Mouse (Mus musculus): ENCODE data around the gene Otud6a. TPM values are rescaled to one million over a fixed set of nuclear protein-coding genes. Genes with fewer than 3 reads are reported as not detected.
"Not testable (repeated sequence)": the region's sequence is repeated elsewhere in the genome, so short reads cannot be mapped to it uniquely, and the experiment has no call there.

The Otud6a gene
- polyA plus RNA-seq, 1 experiment from 2014 or later: not detected

DNA sequence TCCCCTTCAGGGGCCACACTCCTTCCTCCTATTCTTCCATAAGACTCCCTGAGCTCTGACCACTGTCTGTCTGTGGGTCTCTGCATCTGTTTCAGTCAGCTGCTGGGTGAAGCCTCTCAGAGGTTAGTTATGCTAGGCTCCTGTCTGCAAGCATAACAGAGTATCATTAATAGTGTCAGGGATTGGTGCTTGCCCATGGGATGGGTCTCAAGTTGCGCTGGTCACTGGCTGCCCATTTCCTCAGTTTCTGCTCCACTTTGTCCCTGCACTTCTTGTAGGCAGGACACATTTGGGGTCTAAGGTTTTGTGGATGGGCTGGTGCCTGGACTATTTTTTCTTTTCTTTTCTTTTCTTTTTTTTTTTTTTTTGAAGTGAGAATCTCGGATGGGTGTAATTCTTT is 13.8 kb downstream of the Otud6a start, which contains the start of gene Awat2:
TSS of gene Awat2 (minus strand) at position 101 of the 400 bp plus-strand sequence.
- not testable (repeated sequence) for ATAC-seq (ENCODE audit: insufficient number of reproducible peaks, insufficient read depth, low FRiP score, low read depth); H3K4me3 ChIP-seq (ENCODE audit: low read depth, low read length); H3K36me3 ChIP-seq (ENCODE audit: control insufficient read depth, insufficient read depth, low read length); H3K4me2 ChIP-seq (replicated peaks; ENCODE audit: low read depth, low read length); H3K27me3 ChIP-seq (ENCODE audit: control insufficient read depth, insufficient read depth, low read length); H3K4me1 ChIP-seq (ENCODE audit: control insufficient read depth, insufficient read depth, low read length); H3K27ac ChIP-seq (ENCODE audit: low read length); H3K9ac ChIP-seq (replicated peaks; ENCODE audit: low read depth, low read length); H3K9me3 ChIP-seq (ENCODE audit: control insufficient read depth, low read depth, low read length)
- WGBS: 96% methylated on average over 2 of the region's 2 CpGs

- Histone ChIP-seq H3K27me3 (ENCODE audit: control insufficient read depth, insufficient read depth, low read length) (no peaks in the 10 kb centered on the region), H3K4me3 (ENCODE audit: low read depth, low read length) (no peak overlapping the region), H3K27ac (ENCODE audit: low read length) (no peak overlapping the region), H3K4me1 (ENCODE audit: control insufficient read depth, insufficient read depth, low read length) (no peaks in the 10 kb centered on the region), H3K4me2 (replicated peaks; ENCODE audit: low read depth, low read length) (no peak overlapping the region), H3K9me3 (ENCODE audit: control insufficient read depth, low read depth, low read length) (no peaks in the 10 kb centered on the region), H3K9ac (replicated peaks; ENCODE audit: low read depth, low read length) (no peak overlapping the region), H3K36me3 (ENCODE audit: control insufficient read depth, insufficient read depth, low read length) (no peaks in the 10 kb centered on the region)
- whole genome bisulfite sequencing: 90% methylated on average over 7 of the region's 7 CpGs
- no peak for ATAC-seq (ENCODE audit: insufficient number of reproducible peaks, insufficient read depth, low FRiP score, low read depth)
Observed at GRCm38 (mm10) chrX:100443532-100443931, 14.7 kb downstream of the Otud6a start.

DNA sequence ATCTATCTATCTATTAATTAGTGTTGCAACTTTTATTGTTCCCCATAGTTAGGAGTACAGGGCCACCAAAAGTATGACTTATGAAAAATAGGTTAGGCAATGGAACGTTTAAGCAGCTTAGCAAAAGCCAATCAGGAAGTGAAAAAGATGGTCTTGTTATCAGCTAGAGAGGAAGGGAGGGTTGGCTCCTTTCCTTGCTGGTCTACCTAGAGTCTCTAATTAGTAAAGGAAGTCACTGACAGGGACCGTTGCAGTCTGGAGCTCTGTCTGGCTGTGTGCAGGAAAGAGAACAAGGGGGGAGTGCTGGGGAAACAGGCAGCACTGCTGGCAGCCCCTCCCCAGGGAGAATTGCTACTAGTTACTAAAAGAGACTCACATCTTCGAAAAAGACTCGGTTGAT is 39.2 kb downstream of the Otud6a start:
- H3K9me3 ChIP-seq (ENCODE audit: control insufficient read depth, low read depth, low read length): no peaks in the 10 kb centered on the region
- no peak overlapping the region for H3K4me2 ChIP-seq (replicated peaks; ENCODE audit: low read depth, low read length)
- no peaks in the 10 kb centered on the region for H3K27me3 ChIP-seq (ENCODE audit: control insufficient read depth, insufficient read depth, low read length)
- no peak for ATAC-seq (ENCODE audit: insufficient number of reproducible peaks, insufficient read depth, low FRiP score, low read depth)
- H3K4me1 ChIP-seq (ENCODE audit: control insufficient read depth, insufficient read depth, low read length): no peaks in the 10 kb centered on the region
- H3K9ac ChIP-seq (replicated peaks; ENCODE audit: low read depth, low read length): no peak overlapping the region
- no peaks in the 10 kb centered on the region for H3K36me3 ChIP-seq (ENCODE audit: control insufficient read depth, insufficient read depth, low read length)
- H3K4me3 ChIP-seq (ENCODE audit: low read depth, low read length): no peak overlapping the region
- H3K27ac ChIP-seq (ENCODE audit: low read length): no peak overlapping the region
- 66% methylated on average over 4 of the region's 4 CpGs for WGBS

GRCm38 (mm10) chrX:100470126-100470525 is 41.3 kb downstream of the Otud6a start:
- WGBS: 70% methylated on average over 3 of the region's 3 CpGs

GRCm38 (mm10) chrX:100471491-100471890 is 42.7 kb downstream of the Otud6a start:
- Histone ChIP-seq H3K4me2 (replicated peaks; ENCODE audit: low read depth, low read length) (no peak overlapping the region), H3K36me3 (ENCODE audit: control insufficient read depth, insufficient read depth, low read length) (no peaks in the 10 kb centered on the region), H3K4me3 (ENCODE audit: low read depth, low read length) (no peak overlapping the region), H3K4me1 (ENCODE audit: control insufficient read depth, insufficient read depth, low read length) (no peaks in the 10 kb centered on the region), H3K27me3 (ENCODE audit: control insufficient read depth, insufficient read depth, low read length) (no peaks in the 10 kb centered on the region), H3K9ac (replicated peaks; ENCODE audit: low read depth, low read length) (no peak overlapping the region), H3K9me3 (ENCODE audit: control insufficient read depth, low read depth, low read length) (no peaks in the 10 kb centered on the region), H3K27ac (ENCODE audit: low read length) (no peak overlapping the region)
- ATAC-seq (ENCODE audit: insufficient number of reproducible peaks, insufficient read depth, low FRiP score, low read depth): no peak
- 78% methylated on average over 3 of the region's 3 CpGs for WGBS

More at GRCm38 (mm10) chrX:100470126-100470525, 41.3 kb downstream of the Otud6a start:
- Histone ChIP-seq H3K4me2 (replicated peaks; ENCODE audit: low read depth, low read length) (no peak overlapping the region), H3K9ac (replicated peaks; ENCODE audit: low read depth, low read length) (no peak overlapping the region), H3K9me3 (ENCODE audit: control insufficient read depth, low read depth, low read length) (no peaks in the 10 kb centered on the region), H3K27me3 (ENCODE audit: control insufficient read depth, insufficient read depth, low read length) (no peaks in the 10 kb centered on the region), H3K27ac (ENCODE audit: low read length) (no peak overlapping the region), H3K36me3 (ENCODE audit: control insufficient read depth, insufficient read depth, low read length) (no peaks in the 10 kb centered on the region), H3K4me3 (ENCODE audit: low read depth, low read length) (no peak overlapping the region), H3K4me1 (ENCODE audit: control insufficient read depth, insufficient read depth, low read length) (no peaks in the 10 kb centered on the region)
- ATAC-seq (ENCODE audit: insufficient number of reproducible peaks, insufficient read depth, low FRiP score, low read depth): no peak

DNA sequence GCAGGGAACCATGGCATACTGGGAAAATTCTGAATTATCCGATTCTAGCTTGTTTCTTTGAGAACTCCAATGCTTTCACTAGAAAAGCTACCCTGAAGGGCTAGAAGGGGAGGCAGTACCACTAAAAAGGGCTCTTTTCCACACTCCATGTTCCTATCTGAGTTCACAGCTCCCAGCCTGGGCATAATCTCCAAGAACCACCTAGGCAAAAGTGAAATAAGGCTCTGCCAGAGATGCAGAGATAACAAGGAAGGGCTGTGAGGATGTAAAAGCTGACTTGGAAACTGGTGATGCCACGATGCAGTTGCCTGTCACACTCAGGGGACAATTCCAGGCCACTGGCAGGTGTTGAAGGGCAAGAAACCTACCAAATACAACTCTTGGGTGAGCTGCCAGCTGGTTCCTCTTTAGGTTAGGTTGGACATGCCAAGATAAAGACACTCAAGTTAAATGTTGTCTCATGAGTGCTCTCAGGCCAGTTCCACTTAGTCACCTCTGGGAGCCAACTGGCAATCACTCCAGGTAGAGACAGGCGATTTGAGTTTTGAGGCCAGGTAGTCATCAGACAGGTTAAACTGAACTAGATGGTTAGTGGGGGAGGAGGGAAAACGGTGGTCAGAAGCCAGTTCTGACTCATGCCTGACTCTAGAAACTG is 46.9 kb downstream of the Otud6a start:
- no peaks in the 10 kb centered on the region for H3K9me3 ChIP-seq (ENCODE audit: control insufficient read depth, low read depth, low read length)
- no peak overlapping the region for H3K4me2 ChIP-seq (replicated peaks; ENCODE audit: low read depth, low read length)
- H3K4me1 ChIP-seq (ENCODE audit: control insufficient read depth, insufficient read depth, low read length): no peaks in the 10 kb centered on the region
- WGBS: 68% methylated on average over 4 of the region's 4 CpGs
- H3K9ac ChIP-seq (replicated peaks; ENCODE audit: low read depth, low read length): no peak overlapping the region
- no peaks in the 10 kb centered on the region for H3K27me3 ChIP-seq (ENCODE audit: control insufficient read depth, insufficient read depth, low read length)
- H3K36me3 ChIP-seq (ENCODE audit: control insufficient read depth, insufficient read depth, low read length): no peaks in the 10 kb centered on the region
- no peak overlapping the region for H3K4me3 ChIP-seq (ENCODE audit: low read depth, low read length)
- no peak for ATAC-seq (ENCODE audit: insufficient number of reproducible peaks, insufficient read depth, low FRiP score, low read depth)
- no peak overlapping the region for H3K27ac ChIP-seq (ENCODE audit: low read length)

MicroRNA genes within 50 kb of the gene (microRNA counts, 519-probe panel; counts per million panel counts)
- microRNA mmu-miR-676: 3,179 counts per million, percentile 59 among the panel's probes with 10 or more counts

Small RNAs within 50 kb of the gene (microRNA-seq; reads per million reads assigned to microRNA genes)
- 955 reads per million, percentile 71 among the genes with 10 or more reads in this experiment for gene Mir676

Other genes with a start within 250 kb of the Otud6a start
- gene Awat2, start 13.7 kb downstream of the Otud6a start, polyA plus RNA-seq (2014; fragmentation: Nextera tagmentation; extraction: Ambion mirVana): 0.85 and 1.5 TPM in 2 replicates
- gene Igbp1, start 65.3 kb downstream of the Otud6a start, polyA plus RNA-seq (2014; fragmentation: Nextera tagmentation; extraction: Ambion mirVana): 45.3 and 45.7 TPM in 2 replicates
- gene Dgat2l6, start 95.8 kb downstream of the Otud6a start, polyA plus RNA-seq (2014; fragmentation: Nextera tagmentation; extraction: Ambion mirVana): not detected in 2 replicates
- not detected in 2 replicates for gene Awat1, start 143.2 kb downstream of the Otud6a start, polyA plus RNA-seq (2014; fragmentation: Nextera tagmentation; extraction: Ambion mirVana)
- not detected in 2 replicates for gene P2ry4, start 165.9 kb downstream of the Otud6a start, polyA plus RNA-seq (2014; fragmentation: Nextera tagmentation; extraction: Ambion mirVana)
- not detected in 2 replicates for gene Arr3, start 176.5 kb downstream of the Otud6a start, polyA plus RNA-seq (2014; fragmentation: Nextera tagmentation; extraction: Ambion mirVana)
- gene Kif4, start 196.7 kb downstream of the Otud6a start, polyA plus RNA-seq (2014; fragmentation: Nextera tagmentation; extraction: Ambion mirVana): 30.0 and 31.1 TPM in 2 replicates
- 85.5 and 96.6 TPM in 2 replicates for gene Pdzd11, start 197.6 kb downstream of the Otud6a start, polyA plus RNA-seq (2014; fragmentation: Nextera tagmentation; extraction: Ambion mirVana)

Data from stomach, embryonic 14.5 days (tissue).